Mouse (Mus musculus) CH12.LX (cell line): ENCODE results near the gene Vmn1r4. TPM values are rescaled to one million over a fixed set of nuclear protein-coding genes. Genes with fewer than 3 reads are reported as not detected.

Source experiments
- DNase-seq: peaks from one replicate; pipeline ENCODE4 v3.0.0-alpha.2; 2013; ENCODE audit errors: extremely low read depth
- H3K27ac ChIP-seq: 2 replicates; pipeline ENCODE4 v1.5.1; 2012; ENCODE audit warnings: low read depth, mild to moderate bottlenecking, control low read depth, moderate library complexity; ENCODE audit not compliant: insufficient read depth
- H3K27me3 ChIP-seq: replicated peaks from 2 replicates; pipeline ENCODE3; 2012; ENCODE audit warnings: inconsistent platforms
- H3K36me3 ChIP-seq, 2 experiments: replicated peaks in 1 of 2; 2 replicates each; pipeline versions ENCODE3 to v1.6.1; 2012; ENCODE audit warnings: inconsistent platforms in 1 of 2, low read length in 1 of 2, mild to moderate bottlenecking in 1 of 2, mixed read lengths in 1 of 2, moderate library complexity in 1 of 2; ENCODE audit not compliant: control insufficient read depth in 1 of 2, insufficient read depth in 1 of 2
- H3K4me1 ChIP-seq, 2 experiments: 2 replicates each; pipeline ENCODE4 v1.6.1; 2012; ENCODE audit warnings: inconsistent platforms in 1 of 2, moderate library complexity in 1 of 2; ENCODE audit not compliant: insufficient read depth in 2 of 2, control insufficient read depth in 1 of 2
- H3K4me2 ChIP-seq: 2 replicates; pipeline ENCODE4 v1.6.1; 2012; ENCODE audit warnings: low read depth, mild to moderate bottlenecking, control low read depth; ENCODE audit not compliant: poor library complexity, insufficient read depth, severe bottlenecking
- H3K4me3 ChIP-seq, 3 experiments: fragments of 150-350 bp in 1 of 3; sonication (generic) in 1 of 3; replicated peaks in 1 of 3; 2 replicates each; pipeline versions ENCODE3 to v1.5.1; 2011 to 2012; ENCODE audit warnings: low read depth in 2 of 3, low read length in 2 of 3, mild to moderate bottlenecking in 2 of 3, moderate library complexity in 2 of 3, control low read depth in 1 of 3, improper control_type of control experiment in 1 of 3, inconsistent platforms in 1 of 3, mixed read lengths in 1 of 3; ENCODE audit not compliant: poor library complexity in 1 of 3
- H3K79me2 ChIP-seq: replicated peaks from 2 replicates; pipeline ENCODE4 v1.6.1; 2012; ENCODE audit warnings: mild to moderate bottlenecking, moderate library complexity; ENCODE audit not compliant: control insufficient read depth, poor library complexity, insufficient read depth, severe bottlenecking; ENCODE audit errors: extremely low read depth
- H3K9ac ChIP-seq: 2 replicates; pipeline ENCODE4 v1.6.1; 2012; ENCODE audit warnings: low read depth, mild to moderate bottlenecking, control low read depth, moderate library complexity; ENCODE audit not compliant: insufficient read depth
- H3K9me3 ChIP-seq: replicated peaks from 2 replicates; pipeline ENCODE3; 2012; ENCODE audit warnings: low read length, inconsistent platforms, mixed read lengths
- BHLHE40 ChIP-seq: IDR thresholded peaks from 2 replicates; pipeline ENCODE4 v1.6.1; 2011; ENCODE audit warnings: mild to moderate bottlenecking, low read depth, low read length, improper control_type of control experiment
- CHD2 ChIP-seq: IDR thresholded peaks from 2 replicates; pipeline ENCODE4 v1.6.1; 2011; ENCODE audit warnings: low read length, improper control_type of control experiment
- CTCF ChIP-seq, 2 experiments: IDR thresholded peaks in 1 of 2; conservative IDR thresholded peaks in 1 of 2; 2 replicates each; pipeline ENCODE4 v1.5.1; 2011 to 2012; ENCODE audit warnings: low read depth in 2 of 2, low read length in 2 of 2, improper control_type of control experiment in 1 of 2, inconsistent platforms in 1 of 2, mild to moderate bottlenecking in 1 of 2, moderate library complexity in 1 of 2
- E2F4 ChIP-seq: IDR thresholded peaks from 2 replicates; pipeline ENCODE4 v1.6.1; 2011; ENCODE audit warnings: low read depth, low read length, improper control_type of control experiment; ENCODE audit not compliant: insufficient replicate concordance
- ELF1 ChIP-seq: IDR thresholded peaks from 2 replicates; pipeline ENCODE4 v1.6.1; 2014; ENCODE audit warnings: low read depth, mild to moderate bottlenecking, inconsistent platforms, low read length, improper control_type of control experiment
- MAFK ChIP-seq: IDR thresholded peaks from 2 replicates; pipeline ENCODE4 v1.6.1; 2011; ENCODE audit warnings: low read length, improper control_type of control experiment; ENCODE audit not compliant: insufficient replicate concordance
- PAX5 ChIP-seq: IDR thresholded peaks from 2 replicates; pipeline ENCODE4 v1.6.1; 2012; ENCODE audit warnings: low read length, inconsistent platforms, mixed read lengths
- SIN3A ChIP-seq: IDR thresholded peaks from 2 replicates; pipeline ENCODE4 v1.6.1; 2012; ENCODE audit warnings: low read length, improper control_type of control experiment, inconsistent platforms
- TCF12 ChIP-seq: IDR thresholded peaks from 2 replicates; pipeline ENCODE4 v1.6.1; 2014; ENCODE audit warnings: low read depth, mild to moderate bottlenecking, inconsistent platforms, low read length, improper control_type of control experiment
- dilution Hi-C: fragments of 300-500 bp; cut with MboI; formaldehyde crosslinking; loops from 2 replicates; pipeline ENCODE4 v1.14.3; 2020; ENCODE audit warnings: low sequenced_read_pairs; ENCODE audit not compliant: extremely low pct_unique_long_range_greater_than_20kb, extremely low pct_ligation_motif_present
- in situ Hi-C: fragments of 300-500 bp; cut with MboI; formaldehyde crosslinking; loops from 3 replicates; pipeline ENCODE4 v1.14.3; 2019; ENCODE audit warnings: low sequenced_read_pairs, low pct_ligation_motif_present, low pct_unique_long_range_greater_than_20kb, mixed read lengths
- polyA plus RNA-seq: library from polyadenylated mRNA; unstranded; fragments of >175 nt; gene quantifications from 2 replicates; pipeline ENCODE4 v1.2.1, GENCODE M21; 2012; ENCODE audit warnings: low read depth; ENCODE audit not compliant: insufficient read length
- total RNA-seq, 2 experiments: library from RNA; depleted of rRNA; stranded (reverse); fragments of 300-350 nt in 1 of 2; fragments of >200 nt in 1 of 2; gene quantifications; 2 replicates each; pipeline ENCODE4 v1.2.3; 2012 to 2014

Gene Vmn1r4
- total and polyA plus RNA-seq, 3 experiments, result 0.11 to 0.25 (median 0.11) TPM

GRCm38 (mm10) chr6:56890762-56891161 is 33.1 kb upstream of the Vmn1r4 start:
- in situ Hi-C loops (no loop called here), dilution Hi-C loops (no loop called here)
- H3K9me3 ChIP-seq, result no peaks in the 10 kb centered on the region

GRCm38 (mm10) chr6:56899601-56900000 is 24.2 kb upstream of the Vmn1r4 start:
- peaks cover 0 to 19% of the 10 kb centered on the region in 2 experiments for H3K36me3 ChIP-seq
- peaks cover 9% of the 10 kb centered on the region; the same call in 1 of the 2 replicates for H3K79me2 ChIP-seq
- in situ Hi-C loops, result no loop called here
- H3K9ac ChIP-seq, result 0 out of 2 replicates have a peak overlapping the region, but pooled peaks have one; percentile 33
- peak overlapping the region; percentile 50 for H3K4me2 ChIP-seq
- H3K4me1 ChIP-seq, result peaks cover 0 to 37% of the 10 kb centered on the region in 2 experiments; a peak in 2 of 4 replicates
- no peaks in the 10 kb centered on the region for H3K9me3 ChIP-seq
- DNase-seq, result no peak
- no peak for TF ChIP-seq MAFK
- 0 out of 2 replicates have a peak, but pooled peaks have one; percentile 42 for TF ChIP-seq SIN3A
- dilution Hi-C loops, result no loop called here
- no peak overlapping the region for H3K27ac ChIP-seq
- no peak overlapping the region for H3K4me3 ChIP-seq
- no peaks in the 10 kb centered on the region for H3K27me3 ChIP-seq

More at GRCm38 (mm10) chr6:56890762-56891161, 33.1 kb upstream of the Vmn1r4 start:
- peaks cover 25 to 58% of the 10 kb centered on the region in 2 experiments for H3K36me3 ChIP-seq
- no peak overlapping the region for H3K9ac ChIP-seq
- no peaks in the 10 kb centered on the region for H3K27me3 ChIP-seq
- no peaks in the 10 kb centered on the region; the same call in 1 of the 2 replicates for H3K79me2 ChIP-seq
- H3K4me1 ChIP-seq, result no peaks in the 10 kb centered on the region
- no peak overlapping the region for H3K4me3 ChIP-seq
- no peak for TF ChIP-seq TCF12
- no peak for TF ChIP-seq PAX5
- H3K27ac ChIP-seq, result no peak overlapping the region
- no peak overlapping the region for H3K4me2 ChIP-seq
- no peak for DNase-seq

- Histone ChIP-seq H3K9ac (no peak overlapping the region; the same call in 1 of the 2 replicates), H3K4me2 (peak overlapping the region; percentile 87)
Measured at GRCm38 (mm10) chr6:56901336-56901735, 22.5 kb upstream of the Vmn1r4 start.

More at GRCm38 (mm10) chr6:56901336-56901735, 22.5 kb upstream of the Vmn1r4 start:
- peak; percentile 13 for DNase-seq
- TF ChIP-seq TCF12, result no peak
- no peak for TF ChIP-seq E2F4
- peak; percentile 54; the same call in 1 of the 2 replicates for TF ChIP-seq BHLHE40
- no peak for TF ChIP-seq CHD2
- TF ChIP-seq CTCF (conservative IDR thresholded peaks at IDR 0.05 in 1 of 2, IDR thresholded peaks at IDR 0.05 in 1 of 2; ENCODE audit: low read depth in 2 of 2, low read length in 2 of 2), result no peak
- no peak for TF ChIP-seq ELF1
- TF ChIP-seq, all 38 proteins: peak for 1
- Histone ChIP-seq H3K9me3 (no peaks in the 10 kb centered on the region), H3K27me3 (no peaks in the 10 kb centered on the region), H3K36me3 (peaks cover 0 to 13% of the 10 kb centered on the region in 2 experiments), H3K27ac (no peak overlapping the region), H3K4me3 (peak overlapping the region; percentile 45 to 52 (median 51)), H3K4me1 (peaks cover 0 to 35% of the 10 kb centered on the region in 2 experiments; a peak in 2 of 4 replicates), H3K79me2 (peaks cover 12% of the 10 kb centered on the region; the same call in 1 of the 2 replicates)
- dilution Hi-C loops, result no loop called here
- in situ Hi-C loops, result loop anchor here (10.0 kb wide), 1 partner anchor 97 kb away; no protein-coding TSS in a partner anchor
